Mouse (Mus musculus) embryonic facial prominence, embryonic 15.5 days (tissue): ENCODE measurements at regions not wholly inside any gene's neighbourhood (a gene's known extent, or its start where the extent isn't known, plus 50 kb on each side); places are given as distances from the start of the nearest gene placed in this dataset.
A peak's percentile ranks its signal among the peaks of the same experiment; 100 is the strongest.

Experiments
- ATAC-seq: fragments of 200-750 bp; cut with Nextera tagmentation; 2 replicates; pipeline ENCODE4 v1.8.0; 2017; ENCODE audit warnings: low read depth, moderate TSS enrichment; ENCODE audit not compliant: insufficient number of reproducible peaks, low FRiP score, low TSS enrichment
- H3K27ac ChIP-seq: fragments of 300-500 bp; sonication (generic); replicated peaks from 2 replicates; pipeline ENCODE4 v1.5.1; 2015; ENCODE audit warnings: mild to moderate bottlenecking, inconsistent platforms
- H3K27me3 ChIP-seq: fragments of 300-500 bp; sonication (generic); 2 replicates; pipeline ENCODE4 v1.6.1; 2015; ENCODE audit warnings: inconsistent platforms
- H3K36me3 ChIP-seq: fragments of 300-500 bp; sonication (generic); 2 replicates; pipeline ENCODE4 v1.6.1; 2015; ENCODE audit warnings: mild to moderate bottlenecking, inconsistent platforms
- H3K4me1 ChIP-seq: fragments of 300-500 bp; sonication (generic); 2 replicates; pipeline ENCODE4 v1.6.1; 2015; ENCODE audit warnings: inconsistent platforms
- H3K4me2 ChIP-seq: fragments of 300-500 bp; sonication (generic); replicated peaks from 2 replicates; pipeline ENCODE4 v1.6.1; 2015; ENCODE audit warnings: mild to moderate bottlenecking, inconsistent platforms
- H3K4me3 ChIP-seq: fragments of 300-500 bp; sonication (generic); replicated peaks from 2 replicates; pipeline ENCODE4 v1.5.1; 2015; ENCODE audit warnings: mild to moderate bottlenecking, inconsistent platforms
- H3K9ac ChIP-seq: fragments of 300-500 bp; sonication (generic); 2 replicates; pipeline ENCODE4 v1.6.1; 2015; ENCODE audit warnings: inconsistent platforms
- H3K9me3 ChIP-seq: fragments of 300-500 bp; sonication (generic); replicated peaks from 2 replicates; pipeline ENCODE4 v1.6.1; 2016; ENCODE audit warnings: inconsistent platforms
- WGBS: fragments of 180-500 bp; shearing (Covaris S2); methylation state at CpG from one replicate; pipeline ENCODE4 v1.1.7; 2015; 5-methylcytosine and 5-hydroxymethylcytosine counted together

DNA sequence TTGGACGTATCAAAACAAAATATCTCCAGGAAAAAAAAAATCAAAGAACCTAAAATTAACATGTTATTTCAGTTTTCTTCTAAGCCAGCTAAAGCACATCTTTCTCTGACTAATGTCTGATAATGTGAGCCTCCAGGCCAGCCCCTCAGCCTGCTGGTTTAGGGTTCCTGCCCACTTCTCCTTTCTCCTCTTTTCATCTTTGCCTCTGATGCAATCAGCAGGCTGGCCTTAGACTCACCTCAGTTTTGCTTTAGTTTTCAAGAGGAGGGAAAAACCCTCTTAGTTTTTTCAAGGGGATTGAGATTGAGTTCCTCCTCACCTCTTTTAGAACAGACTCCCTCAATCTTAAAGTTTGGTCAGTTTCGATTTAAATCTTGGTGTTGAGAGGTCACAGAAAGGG is 93.0 kb upstream of the Pthlh start:
- no peak for ATAC-seq
- Histone ChIP-seq H3K27ac (no peak overlapping the region), H3K4me3 (no peak overlapping the region), H3K4me2 (no peak overlapping the region), H3K9me3 (no peaks in the 10 kb centered on the region), H3K4me1 (no peaks in the 10 kb centered on the region), H3K27me3 (no peaks in the 10 kb centered on the region), H3K36me3 (no peaks in the 10 kb centered on the region), H3K9ac (no peak overlapping the region)
- WGBS: 79% methylated on average over 2 of the region's 2 CpGs

DNA sequence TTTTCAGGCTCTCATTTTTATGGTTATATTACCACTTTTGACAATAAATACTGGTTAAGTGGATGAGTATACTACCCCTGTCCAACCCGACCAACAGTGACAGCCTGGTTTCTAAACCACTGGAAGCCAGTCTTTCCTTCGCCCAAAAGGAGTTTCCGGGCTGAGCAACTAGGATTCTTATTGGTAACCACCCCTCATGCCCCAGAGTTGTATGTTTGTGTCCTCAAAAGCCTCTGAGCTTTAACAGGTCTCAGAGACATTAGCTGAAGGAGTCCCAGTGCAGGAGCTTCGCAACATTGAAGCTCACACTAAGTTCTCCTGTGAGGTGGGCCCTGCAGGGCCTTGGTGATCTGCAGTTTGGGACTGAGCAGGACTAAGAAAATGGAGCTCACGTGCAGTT is 92.6 kb upstream of the Pthlh start:
- 85% methylated on average over 5 of the region's 5 CpGs for WGBS
- no peak overlapping the region for H3K4me2 ChIP-seq
- ATAC-seq: no peak
- H3K27ac ChIP-seq: no peak overlapping the region
- no peaks in the 10 kb centered on the region for H3K4me1 ChIP-seq
- no peak overlapping the region for H3K9ac ChIP-seq
- H3K4me3 ChIP-seq: no peak overlapping the region
- H3K27me3 ChIP-seq: no peaks in the 10 kb centered on the region
- no peaks in the 10 kb centered on the region for H3K36me3 ChIP-seq
- no peaks in the 10 kb centered on the region for H3K9me3 ChIP-seq

DNA sequence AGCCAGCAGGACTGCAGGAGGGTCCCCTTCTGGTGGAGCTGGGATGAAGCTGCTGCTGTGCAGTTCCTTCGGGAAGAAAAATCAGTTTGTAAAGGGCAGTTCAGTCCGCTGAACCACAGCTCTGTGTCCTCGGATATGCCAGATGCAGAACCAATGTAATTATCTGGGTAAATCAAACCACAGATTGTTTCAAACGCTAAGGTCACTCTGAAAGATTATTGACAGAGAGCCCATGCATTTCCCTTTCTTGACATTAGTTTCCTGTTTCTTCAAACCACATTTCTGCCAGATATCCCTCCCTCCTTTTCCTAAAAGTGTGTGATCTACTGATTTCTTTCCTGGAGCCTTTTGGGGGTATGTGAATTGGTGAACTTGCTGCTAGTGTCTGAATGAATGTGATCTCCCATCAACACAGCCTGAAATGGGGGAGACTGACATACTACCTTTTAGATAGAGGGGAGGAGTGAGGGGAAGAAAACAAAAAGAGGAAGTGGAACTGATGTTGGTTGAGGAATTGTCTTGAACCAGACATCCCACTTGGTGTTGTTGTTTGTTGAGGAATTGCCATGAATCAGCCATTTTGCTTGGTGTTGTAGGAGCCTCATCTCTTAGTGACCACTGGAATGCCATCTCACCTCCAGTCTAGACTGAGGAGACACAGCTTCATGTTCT is 85.7 kb upstream of the Pthlh start:
- Histone ChIP-seq H3K4me3 (no peak overlapping the region), H3K27me3 (no peaks in the 10 kb centered on the region), H3K9me3 (no peaks in the 10 kb centered on the region), H3K27ac (peak overlapping the region; percentile 22; the same call in 1 of the 2 replicates), H3K4me1 (no peaks in the 10 kb centered on the region), H3K4me2 (no peak overlapping the region), H3K36me3 (no peaks in the 10 kb centered on the region), H3K9ac (no peak overlapping the region)
- WGBS: 24% methylated on average over 4 of the region's 4 CpGs
- no peak for ATAC-seq

DNA sequence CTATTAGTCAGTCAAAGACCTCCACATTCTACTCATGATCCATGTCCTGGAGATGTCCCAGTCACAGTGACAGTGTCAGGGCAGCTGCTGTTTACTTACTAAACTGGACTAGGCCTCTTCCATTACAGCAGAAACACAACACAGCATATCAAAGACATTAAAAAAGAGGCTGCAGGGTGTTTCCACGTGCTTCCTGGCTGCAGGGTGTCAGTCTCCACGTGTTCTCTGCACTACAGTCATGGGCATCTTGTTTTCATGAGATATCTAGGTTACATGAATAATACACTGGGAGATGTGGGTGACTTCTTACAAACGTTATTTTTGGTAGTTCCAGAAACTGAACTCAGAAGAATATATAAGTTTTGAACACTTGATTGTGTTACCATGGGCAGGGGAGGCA is 84.6 kb upstream of the Pthlh start:
- no peaks in the 10 kb centered on the region for H3K9me3 ChIP-seq
- no peak overlapping the region for H3K4me3 ChIP-seq
- no peak overlapping the region for H3K9ac ChIP-seq
- no peak for ATAC-seq
- no peaks in the 10 kb centered on the region for H3K4me1 ChIP-seq
- WGBS: 51% methylated on average over 3 of the region's 3 CpGs
- H3K27me3 ChIP-seq: no peaks in the 10 kb centered on the region
- H3K27ac ChIP-seq: no peak overlapping the region
- no peak overlapping the region for H3K4me2 ChIP-seq
- H3K36me3 ChIP-seq: no peaks in the 10 kb centered on the region

DNA sequence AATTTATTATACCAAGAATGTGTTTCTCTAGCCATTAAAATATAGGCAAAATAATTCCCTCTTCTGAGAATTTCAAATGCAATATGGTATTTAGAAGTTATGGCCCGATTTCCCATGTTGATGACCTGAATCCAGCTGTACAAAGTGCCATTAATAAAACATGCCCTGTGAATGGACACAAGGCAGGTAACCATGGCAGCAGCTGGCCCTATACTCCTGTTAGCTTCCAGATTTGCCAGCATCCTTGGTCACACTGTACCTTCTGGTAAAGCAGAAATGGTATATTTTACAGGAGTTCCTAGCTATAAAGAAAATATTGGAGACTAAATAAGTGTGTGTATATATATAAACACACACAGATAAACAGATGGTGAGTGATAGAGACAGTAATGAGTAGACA is 77.1 kb upstream of the Pthlh start:
- no peak for ATAC-seq
- H3K27me3 ChIP-seq: no peaks in the 10 kb centered on the region
- H3K9ac ChIP-seq: no peak overlapping the region
- no peak overlapping the region for H3K4me2 ChIP-seq
- no peaks in the 10 kb centered on the region for H3K36me3 ChIP-seq
- WGBS: 80% methylated on average over 1 of the region's 1 CpGs
- no peaks in the 10 kb centered on the region for H3K9me3 ChIP-seq
- no peak overlapping the region for H3K27ac ChIP-seq
- no peaks in the 10 kb centered on the region for H3K4me1 ChIP-seq
- no peak overlapping the region for H3K4me3 ChIP-seq

DNA sequence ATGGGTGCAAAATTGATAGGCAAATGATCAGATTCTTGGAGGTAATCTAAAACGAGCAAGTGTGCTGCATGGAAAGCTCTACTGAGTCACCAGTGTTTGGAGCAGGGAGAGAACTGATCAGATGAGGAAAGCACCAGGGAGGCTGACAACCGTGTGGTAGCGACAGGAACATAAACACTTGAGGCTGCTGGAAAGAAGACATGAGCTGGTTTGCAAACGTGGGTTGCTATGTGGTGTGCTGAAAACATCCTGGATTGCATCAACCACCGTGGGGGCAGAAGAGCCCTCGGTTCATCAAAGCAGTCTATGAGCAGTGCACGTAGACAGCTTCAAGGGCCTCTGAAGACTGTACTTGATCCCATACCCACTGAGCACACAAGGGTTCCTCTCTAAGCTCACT is 69.0 kb upstream of the Pthlh start:
- no peak overlapping the region for H3K9ac ChIP-seq
- 78% methylated on average over 7 of the region's 7 CpGs for WGBS
- H3K4me1 ChIP-seq: no peaks in the 10 kb centered on the region
- H3K36me3 ChIP-seq: no peaks in the 10 kb centered on the region
- no peaks in the 10 kb centered on the region for H3K9me3 ChIP-seq
- no peak for ATAC-seq
- no peaks in the 10 kb centered on the region for H3K27me3 ChIP-seq
- H3K27ac ChIP-seq: no peak overlapping the region
- no peak overlapping the region for H3K4me3 ChIP-seq
- H3K4me2 ChIP-seq: no peak overlapping the region

DNA sequence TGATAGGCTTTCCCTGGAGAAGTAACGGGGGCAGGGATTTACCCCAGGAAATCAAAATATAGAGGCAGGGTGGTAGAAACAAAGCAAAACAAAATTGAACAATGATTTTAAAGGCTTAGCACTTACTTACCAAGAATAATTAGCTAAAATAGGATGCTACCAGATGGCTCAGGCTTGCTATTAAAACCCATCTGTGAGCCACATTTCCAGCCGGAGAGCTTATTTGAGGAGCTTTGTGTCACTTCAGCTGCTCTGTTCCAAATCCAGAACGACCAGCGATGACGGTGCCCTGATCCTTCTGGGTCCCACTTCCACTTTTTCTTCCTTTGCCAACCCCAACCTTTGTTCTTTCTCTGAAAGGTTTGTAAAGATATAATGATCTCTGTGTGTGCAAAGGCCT is 65.2 kb upstream of the Pthlh start:
- WGBS: 58% methylated on average over 5 of the region's 5 CpGs

DNA sequence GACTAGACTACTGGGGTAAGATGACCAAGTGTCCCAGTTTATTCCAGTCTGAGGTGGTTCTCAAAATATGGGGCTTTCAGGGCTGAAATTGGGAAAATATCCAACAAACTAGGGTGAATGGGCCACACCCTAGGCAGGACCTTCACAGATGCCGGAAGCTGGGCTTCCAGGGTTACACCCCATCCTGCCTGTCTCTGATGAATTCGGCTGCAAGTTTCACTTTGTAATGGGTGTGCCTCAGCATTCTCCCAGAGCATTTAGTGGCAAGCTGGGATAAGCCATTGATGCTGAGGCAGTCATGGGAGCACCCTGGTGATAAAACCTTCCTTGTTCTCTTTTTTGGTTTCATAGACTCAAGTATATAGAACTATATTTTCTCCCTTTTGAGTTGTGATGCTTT is 60.4 kb upstream of the Pthlh start:
- H3K36me3 ChIP-seq: no peaks in the 10 kb centered on the region
- H3K9ac ChIP-seq: no peak overlapping the region
- H3K27ac ChIP-seq: no peak overlapping the region
- no peaks in the 10 kb centered on the region for H3K4me1 ChIP-seq
- H3K27me3 ChIP-seq: no peaks in the 10 kb centered on the region
- no peak overlapping the region for H3K4me3 ChIP-seq
- ATAC-seq: no peak
- H3K9me3 ChIP-seq: no peaks in the 10 kb centered on the region
- no peak overlapping the region for H3K4me2 ChIP-seq
- 80% methylated on average over 2 of the region's 2 CpGs for WGBS

More for the DNA sequence above, 65.2 kb upstream of the Pthlh start:
- H3K27me3 ChIP-seq: no peaks in the 10 kb centered on the region
- H3K36me3 ChIP-seq: no peaks in the 10 kb centered on the region
- no peaks in the 10 kb centered on the region for H3K9me3 ChIP-seq
- H3K4me2 ChIP-seq: no peak overlapping the region
- H3K4me1 ChIP-seq: no peaks in the 10 kb centered on the region
- H3K4me3 ChIP-seq: no peak overlapping the region
- H3K27ac ChIP-seq: no peak overlapping the region
- ATAC-seq: no peak
- H3K9ac ChIP-seq: no peak overlapping the region

DNA sequence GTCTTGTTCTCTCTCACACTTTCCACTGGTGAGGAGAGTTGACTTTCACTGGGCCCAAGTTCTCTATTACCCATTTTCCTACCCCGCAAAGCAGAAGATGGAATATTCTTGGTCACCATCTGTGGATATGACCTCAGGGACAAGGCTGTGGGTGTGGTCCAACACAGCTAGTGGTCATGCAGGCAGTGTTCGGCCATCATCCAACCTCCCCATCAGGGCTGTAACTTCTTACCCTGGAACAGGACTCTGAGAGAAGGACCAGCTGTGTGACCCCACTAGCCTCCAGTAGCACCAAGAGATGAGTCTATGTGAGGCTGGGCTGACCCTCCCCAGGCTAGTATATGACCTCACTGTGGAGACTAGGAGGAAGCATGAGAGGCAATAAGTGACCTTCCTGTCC is 54.1 kb upstream of the Pthlh start:
- H3K9ac ChIP-seq: no peak overlapping the region
- H3K4me1 ChIP-seq: 0 out of 2 replicates have a peak, but pooled peaks cover 5% of the 10 kb centered on the region
- ATAC-seq: no peak
- no peak overlapping the region for H3K27ac ChIP-seq
- no peaks in the 10 kb centered on the region for H3K9me3 ChIP-seq
- no peak overlapping the region for H3K4me2 ChIP-seq
- no peaks in the 10 kb centered on the region for H3K36me3 ChIP-seq
- 91% methylated on average over 2 of the region's 2 CpGs for WGBS
- H3K27me3 ChIP-seq: no peaks in the 10 kb centered on the region
- H3K4me3 ChIP-seq: no peak overlapping the region

DNA sequence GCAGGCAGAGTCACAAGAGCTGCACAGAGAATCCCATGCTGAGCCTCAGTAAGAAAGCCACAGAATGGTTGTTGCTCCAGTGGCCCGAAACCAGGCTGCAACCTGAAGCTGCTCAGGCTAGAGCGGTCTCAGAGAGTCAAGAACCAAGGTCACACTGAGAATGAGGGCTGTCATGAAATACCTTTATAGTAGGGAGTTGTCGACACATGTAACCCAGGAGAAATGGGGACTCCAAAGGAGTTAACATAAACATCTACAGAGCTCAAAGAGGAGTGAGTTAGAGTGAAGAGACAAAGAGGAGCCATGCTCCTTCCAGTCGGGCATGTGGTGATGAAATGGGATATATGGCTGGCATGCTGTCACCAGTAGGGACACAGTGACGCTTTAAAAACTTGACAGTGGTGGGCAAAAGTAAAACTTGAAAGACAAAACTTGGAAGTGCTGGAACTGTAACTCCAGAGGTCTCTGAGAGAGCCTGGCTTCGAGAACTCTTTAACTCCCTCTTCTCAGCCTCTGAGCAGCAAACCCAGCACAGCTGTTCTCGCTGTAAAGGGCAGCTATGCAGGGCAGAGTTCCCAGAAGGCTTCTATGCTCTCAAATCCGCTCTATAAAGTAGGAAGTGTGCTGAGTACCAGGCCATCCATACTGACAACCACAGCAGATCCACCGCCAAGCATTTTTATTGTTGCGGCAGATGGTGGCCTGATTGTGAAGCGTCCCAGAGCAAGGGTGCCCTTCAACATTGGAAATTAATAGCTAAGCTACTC is 52.9 kb upstream of the Pthlh start:
- H3K27ac ChIP-seq: no peak overlapping the region
- no peak for ATAC-seq
- 71% methylated on average over 11 of the region's 11 CpGs for WGBS

DNA sequence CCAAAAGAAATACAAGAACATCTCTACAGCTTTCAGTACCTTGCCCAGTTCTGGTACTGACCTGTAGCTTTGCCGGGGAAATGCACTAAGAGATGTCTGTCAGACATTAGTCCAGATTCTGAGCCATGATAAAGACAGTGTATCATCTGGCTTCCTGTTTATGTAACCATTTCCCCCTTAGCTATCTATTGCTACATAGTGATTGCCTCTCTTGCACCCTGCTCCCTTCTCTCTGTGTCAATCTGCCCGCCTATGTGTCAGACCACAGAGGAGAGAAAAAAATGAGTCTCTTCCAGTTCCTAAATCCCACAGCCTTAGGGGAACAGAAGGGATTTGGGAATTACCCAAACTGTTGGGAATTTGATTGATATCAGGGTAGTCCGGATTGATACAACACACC is 52.2 kb upstream of the Pthlh start:
- 45% methylated on average over 3 of the region's 3 CpGs for WGBS
- Histone ChIP-seq H3K27me3 (no peaks in the 10 kb centered on the region), H3K4me3 (no peak overlapping the region), H3K9me3 (no peaks in the 10 kb centered on the region), H3K36me3 (no peaks in the 10 kb centered on the region), H3K4me2 (no peak overlapping the region), H3K9ac (no peak overlapping the region), H3K27ac (no peak overlapping the region), H3K4me1 (0 out of 2 replicates have a peak, but pooled peaks cover 5% of the 10 kb centered on the region)
- ATAC-seq: no peak

More for the DNA sequence above, 52.9 kb upstream of the Pthlh start:
- Histone ChIP-seq H3K36me3 (no peaks in the 10 kb centered on the region), H3K4me3 (no peak overlapping the region), H3K4me1 (0 out of 2 replicates have a peak, but pooled peaks cover 5% of the 10 kb centered on the region), H3K4me2 (no peak overlapping the region), H3K9me3 (no peaks in the 10 kb centered on the region), H3K9ac (no peak overlapping the region), H3K27me3 (no peaks in the 10 kb centered on the region)

DNA sequence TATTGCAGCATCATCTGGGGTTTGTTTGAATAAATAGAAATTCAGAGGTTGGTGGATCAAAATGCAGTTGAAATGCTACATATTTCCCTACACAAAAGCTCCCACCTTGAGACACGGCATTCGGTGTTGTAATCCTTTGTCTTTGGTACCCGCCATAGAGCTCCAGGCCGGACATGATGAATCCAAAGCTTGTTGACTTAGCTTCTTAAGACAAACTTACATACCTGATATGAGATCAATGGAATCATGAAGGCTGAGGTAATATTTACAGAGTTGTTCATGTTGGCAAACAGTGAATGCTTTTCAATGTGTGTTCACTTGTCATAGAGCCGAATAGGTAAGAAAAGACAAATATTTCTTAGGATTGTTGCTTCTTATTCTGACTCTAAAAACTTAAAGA is 51.2 kb upstream of the Pthlh start:
- 0 out of 2 replicates have a peak, but pooled peaks cover 5% of the 10 kb centered on the region for H3K4me1 ChIP-seq
- H3K9me3 ChIP-seq: no peaks in the 10 kb centered on the region
- no peaks in the 10 kb centered on the region for H3K27me3 ChIP-seq
- H3K4me3 ChIP-seq: no peak overlapping the region
- 85% methylated on average over 5 of the region's 5 CpGs for WGBS
- no peaks in the 10 kb centered on the region for H3K36me3 ChIP-seq
- no peak overlapping the region for H3K4me2 ChIP-seq
- no peak overlapping the region for H3K9ac ChIP-seq
- no peak for ATAC-seq
- no peak overlapping the region for H3K27ac ChIP-seq
